Mouse (Mus musculus) liver, embryonic 15.5 days (tissue): ENCODE data around the gene Nphp3. TPM values are rescaled to one million over a fixed set of nuclear protein-coding genes. Genes with fewer than 3 reads are reported as not detected.

Experiments
- ATAC-seq: fragments of 200-750 bp; cut with Nextera tagmentation; 2 replicates; pipeline ENCODE4 v1.8.0; 2017; ENCODE audit warnings: moderate number of reproducible peaks, mild to moderate bottlenecking, moderate library complexity; ENCODE audit not compliant: insufficient read depth
- H3K27ac ChIP-seq: fragments of 300-500 bp; sonication (generic); replicated peaks from 2 replicates; pipeline ENCODE4 v1.5.1; 2015; ENCODE audit warnings: mild to moderate bottlenecking, inconsistent platforms
- H3K27me3 ChIP-seq: fragments of 300-500 bp; sonication (generic); 2 replicates; pipeline ENCODE4 v1.6.1; 2015; ENCODE audit warnings: mild to moderate bottlenecking, inconsistent platforms
- H3K36me3 ChIP-seq: fragments of 300-500 bp; sonication (generic); replicated peaks from 2 replicates; pipeline ENCODE4 v1.6.1; 2015; ENCODE audit warnings: moderate library complexity, mild to moderate bottlenecking, inconsistent platforms
- H3K4me1 ChIP-seq: fragments of 300-500 bp; sonication (generic); replicated peaks from 2 replicates; pipeline ENCODE4 v1.6.1; 2015; ENCODE audit warnings: inconsistent platforms
- H3K4me2 ChIP-seq: fragments of 300-500 bp; sonication (generic); 2 replicates; pipeline ENCODE4 v1.6.1; 2015; ENCODE audit warnings: moderate library complexity, mild to moderate bottlenecking, inconsistent platforms
- H3K4me3 ChIP-seq: fragments of 300-500 bp; sonication (generic); replicated peaks from 2 replicates; pipeline ENCODE4 v1.5.1; 2015; ENCODE audit warnings: mild to moderate bottlenecking, inconsistent platforms
- H3K9ac ChIP-seq: fragments of 300-500 bp; sonication (generic); 2 replicates; pipeline ENCODE4 v1.6.1; 2015; ENCODE audit warnings: moderate library complexity, mild to moderate bottlenecking, inconsistent platforms
- H3K9me3 ChIP-seq: fragments of 300-500 bp; sonication (generic); replicated peaks from 2 replicates; pipeline ENCODE4 v1.6.1; 2016; ENCODE audit warnings: inconsistent platforms
- WGBS: fragments of 180-500 bp; shearing (Covaris S2); methylation state at CpG from one replicate; pipeline ENCODE4 v1.1.7; 2015; ENCODE audit warnings: mixed read lengths; ENCODE audit not compliant: insufficient replicate concordance; 5-methylcytosine and 5-hydroxymethylcytosine counted together
- polyA plus RNA-seq: library from polyadenylated mRNA; unstranded; fragments of >200 nt; fragmentation: Nextera tagmentation; extraction: Ambion mirVana; gene quantifications from 2 replicates; pipeline ENCODE4 v1.2.1, GENCODE M21; 2015

The Nphp3 gene
- polyA plus RNA-seq: 1.4 TPM in 2 replicates

DNA sequence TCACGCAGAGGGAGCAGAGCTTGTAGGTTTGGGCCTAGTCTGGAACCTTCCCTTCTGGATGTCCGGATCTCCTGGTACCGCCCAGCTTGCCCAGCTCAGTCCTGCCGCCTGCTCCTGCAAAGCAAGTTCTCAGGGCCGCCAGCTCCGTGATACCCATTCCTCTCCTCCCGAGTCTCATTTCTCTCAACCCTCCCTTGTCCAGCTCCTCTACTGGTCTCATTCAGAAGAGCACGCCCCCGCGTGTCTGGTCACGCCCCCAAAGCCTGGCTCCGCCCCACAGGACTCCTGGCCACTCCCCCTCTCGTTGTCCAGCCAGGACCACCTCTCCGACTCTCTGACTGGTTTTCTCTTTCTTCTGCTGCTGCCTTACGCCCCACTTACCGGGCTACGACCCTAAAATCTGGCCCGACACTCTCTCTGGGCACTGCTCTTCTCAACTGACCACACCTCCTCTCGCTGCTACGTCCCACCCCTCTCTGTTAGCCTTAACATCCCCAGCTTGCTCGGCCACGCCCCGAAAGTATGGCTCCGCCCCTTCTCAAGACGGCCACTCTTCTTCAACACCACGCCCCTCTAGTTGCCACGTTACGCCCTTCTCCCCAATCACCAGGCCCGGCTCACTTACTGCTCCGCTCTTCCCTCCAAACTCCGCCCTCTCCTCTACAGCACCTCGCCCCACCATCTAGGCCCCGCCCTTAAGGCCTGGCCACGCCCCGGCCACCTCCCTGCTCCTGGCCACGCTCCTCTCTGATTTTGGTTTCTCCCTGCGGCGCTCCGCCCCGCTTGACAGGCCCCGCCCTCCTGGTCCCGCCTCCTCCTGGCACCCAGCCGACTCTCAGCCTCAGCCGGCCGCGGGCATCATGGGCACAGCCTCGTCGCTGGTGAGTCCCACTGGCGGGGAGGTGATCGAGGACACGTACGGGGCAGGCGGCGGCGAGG is at the start of gene Nphp3:
Nphp3 (plus strand) TSS at position 624 of the 939 bp plus-strand sequence.
- peaks cover 24% of the 10 kb centered on the region for H3K27me3 ChIP-seq
- ATAC-seq: peak; percentile 90
- peak within 1 kb of the TSS; percentile 62 for H3K4me3 ChIP-seq
- 1% methylated on average over 55 of the region's 55 CpGs for WGBS
- peak within 1 kb of the TSS; percentile 73 for H3K27ac ChIP-seq
- H3K9me3 ChIP-seq: no peaks in the 10 kb centered on the region
- H3K4me2 ChIP-seq: peak within 1 kb of the TSS; percentile 82
- H3K9ac ChIP-seq: 0 out of 2 replicates have a peak within 1 kb of the TSS, but pooled peaks have one; percentile 21
- no peaks in the 10 kb centered on the region for H3K36me3 ChIP-seq
- peaks cover 17% of the 10 kb centered on the region; the same call in 1 of the 2 replicates for H3K4me1 ChIP-seq

DNA sequence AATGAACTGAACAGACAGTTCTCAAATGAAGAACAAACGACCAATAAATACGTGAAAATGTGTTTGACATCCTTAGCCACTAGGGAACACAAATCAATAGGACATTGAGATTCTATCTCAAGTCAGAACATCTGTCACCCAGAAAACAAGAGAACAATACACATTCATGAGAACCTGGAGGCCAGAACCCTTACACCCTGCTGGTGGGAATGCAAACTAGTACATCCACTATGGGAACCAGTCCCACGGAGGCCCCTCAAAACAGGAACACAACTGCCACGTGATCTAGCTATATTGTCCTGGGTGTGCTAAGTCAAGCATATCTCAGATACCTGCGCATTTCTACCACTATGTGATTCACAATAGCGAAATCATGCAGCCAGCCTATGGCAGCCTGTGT is 43.6 kb upstream of the Nphp3 start:
- no peaks in the 10 kb centered on the region for H3K4me1 ChIP-seq
- H3K4me2 ChIP-seq: no peak overlapping the region
- H3K27ac ChIP-seq: no peak overlapping the region
- no peak for ATAC-seq
- H3K9ac ChIP-seq: no peak overlapping the region
- H3K9me3 ChIP-seq: no peaks in the 10 kb centered on the region
- H3K27me3 ChIP-seq: no peaks in the 10 kb centered on the region
- no peak overlapping the region for H3K4me3 ChIP-seq
- 56% methylated on average over 6 of the region's 6 CpGs for WGBS
- H3K36me3 ChIP-seq: no peaks in the 10 kb centered on the region

DNA sequence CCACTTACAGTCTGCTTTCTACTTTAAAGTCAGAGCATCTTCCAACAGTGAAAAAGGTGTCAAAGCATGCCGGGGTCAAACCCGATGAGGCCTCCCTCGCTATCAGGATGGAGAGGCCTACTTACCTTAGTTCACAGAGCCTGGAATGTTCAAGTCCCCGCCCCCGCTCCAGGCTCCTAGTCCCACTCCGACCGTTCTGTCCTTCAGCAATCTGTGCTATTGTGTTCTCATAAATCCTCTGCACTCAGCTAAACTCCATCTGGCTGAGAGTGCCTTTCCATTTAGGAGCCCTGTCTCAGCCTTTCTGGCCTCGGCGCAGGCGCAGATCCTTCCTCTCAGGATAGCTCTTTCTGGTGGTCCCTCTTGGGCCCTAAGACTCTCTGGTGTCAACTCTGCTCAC is 42.4 kb upstream of the Nphp3 start:
- no peaks in the 10 kb centered on the region for H3K4me1 ChIP-seq
- H3K4me2 ChIP-seq: no peak overlapping the region
- no peak overlapping the region for H3K9ac ChIP-seq
- no peak for ATAC-seq
- H3K27me3 ChIP-seq: no peaks in the 10 kb centered on the region
- H3K27ac ChIP-seq: no peak overlapping the region
- no peak overlapping the region for H3K4me3 ChIP-seq
- no peaks in the 10 kb centered on the region for H3K9me3 ChIP-seq
- WGBS: 73% methylated on average over 10 of the region's 10 CpGs
- no peaks in the 10 kb centered on the region for H3K36me3 ChIP-seq

DNA sequence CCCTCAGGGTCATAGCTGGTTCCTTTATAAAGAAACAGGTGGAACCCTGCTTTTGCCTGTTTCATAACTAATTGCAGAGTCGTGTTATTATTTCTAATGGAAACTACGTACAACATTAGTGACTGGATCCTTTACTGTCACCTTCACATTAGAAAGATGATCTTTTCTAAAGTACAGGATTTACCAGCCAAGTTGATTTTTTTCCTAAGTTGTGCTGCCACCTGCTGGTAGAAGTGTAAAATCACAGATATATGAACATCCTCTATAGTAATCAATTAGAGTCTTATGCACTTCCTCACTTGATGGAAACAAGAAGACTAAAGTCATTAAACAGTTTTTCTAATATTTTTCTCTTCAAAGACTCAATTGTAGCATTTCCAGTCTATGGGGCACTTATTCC is 5.8 kb upstream of the Nphp3 start:
- no peaks in the 10 kb centered on the region for H3K4me1 ChIP-seq
- 4% methylated on average over 2 of the region's 2 CpGs for WGBS

DNA sequence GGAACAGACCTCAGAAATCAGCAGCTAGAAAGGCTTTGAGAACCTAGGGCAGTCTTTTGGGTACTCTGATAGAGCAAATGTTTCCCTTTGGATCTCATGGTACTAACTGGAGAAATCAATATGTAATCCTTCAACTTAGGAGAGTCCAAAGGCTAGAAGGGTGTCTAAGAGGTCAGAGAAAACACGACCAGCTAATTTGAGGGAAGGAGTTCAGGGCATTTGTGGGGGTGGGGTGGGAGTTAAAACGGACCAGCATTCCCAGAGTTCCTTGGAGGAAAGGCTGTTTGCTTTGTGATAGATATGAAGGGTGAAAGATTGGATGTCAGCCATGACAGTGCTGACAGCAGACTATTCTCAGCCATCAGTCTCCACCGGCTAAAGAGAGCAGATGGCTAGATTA is 1.7 kb upstream of the Nphp3 start:
- Histone ChIP-seq H3K9me3 (no peaks in the 10 kb centered on the region), H3K4me2 (no peak overlapping the region), H3K36me3 (no peaks in the 10 kb centered on the region), H3K4me1 (peaks cover 17% of the 10 kb centered on the region; the same call in 1 of the 2 replicates), H3K27me3 (peaks cover 24% of the 10 kb centered on the region), H3K4me3 (no peak overlapping the region), H3K27ac (no peak overlapping the region), H3K9ac (no peak overlapping the region)
- 38% methylated on average over 3 of the region's 3 CpGs for WGBS
- no peak for ATAC-seq

More for the DNA sequence above, 5.8 kb upstream of the Nphp3 start:
- Histone ChIP-seq H3K4me2 (no peak overlapping the region), H3K36me3 (no peaks in the 10 kb centered on the region), H3K27me3 (no peaks in the 10 kb centered on the region), H3K27ac (no peak overlapping the region), H3K9ac (no peak overlapping the region), H3K9me3 (no peaks in the 10 kb centered on the region), H3K4me3 (no peak overlapping the region)
- ATAC-seq: no peak

DNA sequence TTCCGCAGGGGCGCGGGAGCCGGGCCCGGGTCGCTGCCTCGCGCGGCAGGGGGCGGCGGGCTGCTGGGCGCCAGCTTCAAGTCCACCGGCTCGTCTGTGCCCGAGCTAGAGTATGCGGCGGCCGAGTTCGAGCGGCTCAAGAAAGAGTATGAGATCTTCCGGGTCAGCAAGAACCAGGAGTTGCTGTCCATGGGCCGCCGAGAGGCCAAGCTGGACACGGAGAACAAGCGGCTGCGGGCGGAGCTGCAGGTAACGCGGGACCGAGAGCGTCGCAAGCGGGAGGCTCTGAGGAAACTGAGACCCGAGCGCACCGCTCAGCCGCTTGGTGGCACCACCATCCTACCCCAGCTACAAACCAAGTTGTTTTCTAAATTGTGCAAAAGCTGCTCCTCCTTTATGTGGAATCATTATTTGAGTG is 578 bp downstream of the Nphp3 start:
- peak overlapping the region; percentile 62 for H3K4me3 ChIP-seq
- H3K9ac ChIP-seq: 0 out of 2 replicates have a peak overlapping the region, but pooled peaks have one; percentile 21
- peaks cover 24% of the 10 kb centered on the region for H3K27me3 ChIP-seq
- no peaks in the 10 kb centered on the region for H3K36me3 ChIP-seq
- peak; percentile 26 for ATAC-seq
- WGBS: under 1% methylated on average over 37 of the region's 37 CpGs
- H3K27ac ChIP-seq: 0 out of 2 replicates have a peak overlapping the region, but pooled peaks have one; percentile 9
- H3K4me2 ChIP-seq: peak overlapping the region; percentile 82
- H3K4me1 ChIP-seq: peaks cover 17% of the 10 kb centered on the region; the same call in 1 of the 2 replicates
- H3K9me3 ChIP-seq: no peaks in the 10 kb centered on the region

DNA sequence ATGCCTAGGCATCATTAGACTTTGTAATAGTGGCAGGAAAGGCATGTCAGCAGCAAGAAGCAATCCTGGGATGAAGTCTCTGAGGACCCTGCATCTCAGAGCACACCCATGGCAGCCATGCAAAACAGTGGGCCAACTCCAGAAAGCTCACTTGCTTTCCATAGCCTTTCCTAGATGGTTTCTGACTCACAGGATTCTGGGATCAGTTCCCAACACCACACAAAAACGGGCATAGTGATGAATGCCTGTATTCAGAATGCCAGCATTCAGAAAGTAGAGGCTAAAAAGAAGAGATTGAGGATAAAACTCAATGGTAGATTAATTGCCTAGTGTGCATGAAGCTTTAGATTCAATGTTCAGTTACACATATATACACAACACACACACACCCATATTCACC is 12.2 kb downstream of the Nphp3 start:
- H3K9ac ChIP-seq: no peak overlapping the region
- no peaks in the 10 kb centered on the region for H3K4me1 ChIP-seq
- H3K36me3 ChIP-seq: 0 out of 2 replicates have a peak, but pooled peaks cover 2% of the 10 kb centered on the region
- no peak for ATAC-seq
- H3K4me2 ChIP-seq: no peak overlapping the region
- no peaks in the 10 kb centered on the region for H3K9me3 ChIP-seq
- no peak overlapping the region for H3K4me3 ChIP-seq
- H3K27ac ChIP-seq: no peak overlapping the region
- H3K27me3 ChIP-seq: no peaks in the 10 kb centered on the region
- WGBS: 27% methylated on average over 1 of the region's 1 CpGs

DNA sequence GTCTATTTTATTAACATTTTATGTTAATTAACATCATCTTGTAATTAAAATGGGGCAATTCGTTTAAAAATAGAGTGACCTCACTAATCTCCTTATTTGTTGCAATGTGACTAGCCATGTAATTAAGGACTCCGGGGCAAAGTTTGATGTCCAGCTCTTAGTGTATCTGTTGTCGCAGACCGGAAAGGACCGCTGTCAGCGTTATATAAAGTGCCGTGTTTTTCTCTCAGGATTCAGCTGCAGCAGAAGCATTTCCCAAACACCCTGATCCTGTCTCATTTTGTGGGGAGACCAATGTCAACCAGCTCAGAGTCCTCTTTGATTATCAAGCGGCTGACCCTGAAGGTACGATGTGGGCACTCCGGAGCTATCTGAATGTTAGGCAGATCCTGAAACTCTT is 18.7 kb downstream of the Nphp3 start:
- Histone ChIP-seq H3K36me3 (no peaks in the 10 kb centered on the region), H3K9me3 (no peaks in the 10 kb centered on the region), H3K27me3 (no peaks in the 10 kb centered on the region), H3K4me2 (no peak overlapping the region), H3K9ac (no peak overlapping the region), H3K4me3 (no peak overlapping the region), H3K27ac (no peak overlapping the region), H3K4me1 (no peaks in the 10 kb centered on the region)
- 83% methylated on average over 10 of the region's 10 CpGs for WGBS
- ATAC-seq: no peak

DNA sequence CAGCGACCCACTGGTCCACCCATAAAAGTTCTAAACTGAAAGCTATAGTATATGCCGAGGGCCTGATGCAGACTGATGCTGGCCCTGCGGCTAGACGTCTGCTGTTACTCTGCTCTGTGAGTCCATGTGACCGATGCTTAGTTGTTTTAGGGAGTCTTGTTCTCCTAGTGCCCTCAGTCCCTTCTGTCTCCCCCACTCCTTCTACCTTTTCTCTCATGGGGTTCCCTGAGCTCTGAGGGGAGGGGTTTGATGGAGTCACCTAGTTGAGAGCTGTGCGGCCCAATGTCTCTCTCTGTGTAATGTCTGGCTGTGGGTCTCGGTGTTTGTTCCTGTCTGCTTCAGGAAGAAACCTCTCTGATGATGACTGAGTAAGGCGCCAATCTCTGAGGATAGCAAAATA is 24.8 kb downstream of the Nphp3 start:
- 73% methylated on average over 8 of the region's 8 CpGs for WGBS
- Histone ChIP-seq H3K36me3 (peaks cover 11% of the 10 kb centered on the region; the same call in 1 of the 2 replicates), H3K9ac (no peak overlapping the region), H3K4me2 (no peak overlapping the region), H3K4me1 (no peaks in the 10 kb centered on the region), H3K9me3 (no peaks in the 10 kb centered on the region), H3K27ac (no peak overlapping the region), H3K4me3 (no peak overlapping the region), H3K27me3 (no peaks in the 10 kb centered on the region)
- no peak for ATAC-seq

DNA sequence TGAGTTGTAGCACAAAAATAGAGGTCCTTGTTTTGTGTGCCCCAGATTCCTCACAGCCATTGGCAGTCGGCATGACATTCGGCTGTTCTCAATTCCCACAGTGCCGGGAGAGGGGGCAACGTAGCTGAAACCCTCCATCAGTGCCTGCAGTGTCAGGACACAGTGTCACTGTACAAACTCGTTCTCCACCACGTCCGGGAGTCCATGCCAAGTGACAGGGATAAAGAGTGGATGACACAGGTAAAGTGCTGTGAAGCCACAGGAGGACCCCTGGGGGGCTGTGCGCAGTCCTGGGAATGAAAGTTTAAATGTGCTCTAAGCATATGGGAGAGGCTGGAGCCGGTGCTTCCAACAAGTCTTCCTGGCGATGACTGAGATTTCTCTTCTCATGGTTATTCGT is 27.5 kb downstream of the Nphp3 start:
- H3K36me3 ChIP-seq: peaks cover 11% of the 10 kb centered on the region; the same call in 1 of the 2 replicates
- no peak overlapping the region for H3K4me2 ChIP-seq
- H3K9me3 ChIP-seq: no peaks in the 10 kb centered on the region
- H3K4me3 ChIP-seq: no peak overlapping the region
- 72% methylated on average over 11 of the region's 11 CpGs for WGBS
- H3K9ac ChIP-seq: no peak overlapping the region
- H3K4me1 ChIP-seq: no peaks in the 10 kb centered on the region
- H3K27me3 ChIP-seq: no peaks in the 10 kb centered on the region
- ATAC-seq: no peak
- H3K27ac ChIP-seq: no peak overlapping the region

DNA sequence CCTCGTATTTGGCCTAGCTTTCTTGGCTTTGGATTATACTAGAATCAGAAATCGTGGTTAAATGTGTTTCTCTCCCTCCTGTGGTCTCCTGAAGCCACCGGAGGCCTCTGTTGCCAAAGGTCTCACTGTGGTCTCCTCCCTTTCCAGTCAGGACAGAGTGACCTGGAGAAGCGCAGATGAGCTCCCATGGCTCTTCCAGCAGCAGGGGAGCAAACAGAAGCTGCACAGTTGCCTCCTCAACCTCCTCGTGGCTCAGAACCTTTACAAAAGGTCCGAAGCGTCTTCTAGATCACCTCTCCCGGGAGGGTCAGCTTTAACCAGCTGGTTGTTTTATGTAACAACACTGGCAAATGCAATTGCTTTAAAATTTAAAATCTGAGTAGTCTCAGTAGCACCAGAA is 31.9 kb downstream of the Nphp3 start:
- no peak overlapping the region for H3K9ac ChIP-seq
- H3K9me3 ChIP-seq: no peaks in the 10 kb centered on the region
- no peak overlapping the region for H3K4me2 ChIP-seq
- WGBS: 61% methylated on average over 8 of the region's 8 CpGs
- H3K27me3 ChIP-seq: no peaks in the 10 kb centered on the region
- H3K4me3 ChIP-seq: no peak overlapping the region
- no peak for ATAC-seq
- H3K4me1 ChIP-seq: no peaks in the 10 kb centered on the region
- 0 out of 2 replicates have a peak, but pooled peaks cover under 1% of the 10 kb centered on the region for H3K36me3 ChIP-seq
- H3K27ac ChIP-seq: peak overlapping the region; percentile 39; the same call in 1 of the 2 replicates
